Mouse (Mus musculus) neural tube, embryonic 15.5 days (tissue): ENCODE results near the gene Pcnx. TPM values are rescaled to one million over a fixed set of nuclear protein-coding genes. Genes with fewer than 3 reads are reported as not detected.

Experiments
- ATAC-seq: fragments of 200-750 bp; cut with Nextera tagmentation; 2 replicates; pipeline ENCODE4 v1.8.0; 2017; ENCODE audit warnings: mild to moderate bottlenecking, moderate TSS enrichment, moderate library complexity; ENCODE audit not compliant: low FRiP score
- H3K27ac ChIP-seq: fragments of 300-500 bp; sonication (generic); replicated peaks from 2 replicates; pipeline ENCODE4 v1.5.1; 2015; ENCODE audit warnings: mild to moderate bottlenecking, inconsistent platforms
- H3K27me3 ChIP-seq: fragments of 300-500 bp; sonication (generic); replicated peaks from 2 replicates; pipeline ENCODE4 v1.6.1; 2015; ENCODE audit warnings: inconsistent platforms
- H3K36me3 ChIP-seq: fragments of 300-500 bp; sonication (generic); 2 replicates; pipeline ENCODE4 v1.6.1; 2015; ENCODE audit warnings: inconsistent platforms
- H3K4me1 ChIP-seq: fragments of 300-500 bp; sonication (generic); 2 replicates; pipeline ENCODE4 v1.6.1; 2015; ENCODE audit warnings: inconsistent platforms
- H3K4me2 ChIP-seq: fragments of 300-500 bp; sonication (generic); 2 replicates; pipeline ENCODE4 v1.6.1; 2015; ENCODE audit warnings: inconsistent platforms, mild to moderate bottlenecking, moderate library complexity
- H3K4me3 ChIP-seq: fragments of 300-500 bp; sonication (generic); replicated peaks from 2 replicates; pipeline ENCODE4 v1.5.1; 2015; ENCODE audit warnings: mild to moderate bottlenecking, inconsistent platforms
- H3K9ac ChIP-seq: fragments of 300-500 bp; sonication (generic); replicated peaks from 2 replicates; pipeline ENCODE4 v1.6.1; 2015; ENCODE audit warnings: mild to moderate bottlenecking, inconsistent platforms
- H3K9me3 ChIP-seq: fragments of 300-500 bp; sonication (generic); replicated peaks from 2 replicates; pipeline ENCODE4 v1.6.1; 2016; ENCODE audit warnings: inconsistent platforms
- WGBS: fragments of 180-500 bp; shearing (Covaris S2); methylation state at CpG from one replicate; pipeline ENCODE4 v1.1.7; 2015; ENCODE audit warnings: mixed read lengths; 5-methylcytosine and 5-hydroxymethylcytosine counted together
- polyA plus RNA-seq: library from polyadenylated mRNA; unstranded; fragments of >200 nt; fragmentation: Nextera tagmentation; extraction: Ambion mirVana; gene quantifications from 2 replicates; pipeline ENCODE4 v1.2.1, GENCODE M21; 2015

Pcnx gene
- polyA plus RNA-seq, 1 experiment from 2014 or later = 9.6 TPM

GRCm38 (mm10) chr12:81915176-81915950 lies 55.5 kb downstream of the Pcnx start:
- H3K9me3 ChIP-seq = no peaks in the 10 kb centered on the region
- 53% methylated on average over 2 of the region's 2 CpGs for WGBS
- no peak for ATAC-seq
- no peaks in the 10 kb centered on the region for H3K27me3 ChIP-seq
- no peak overlapping the region for H3K9ac ChIP-seq
- no peak overlapping the region for H3K4me2 ChIP-seq
- H3K27ac ChIP-seq = no peak overlapping the region
- H3K4me3 ChIP-seq = no peak overlapping the region
- H3K36me3 ChIP-seq = peaks cover 31% of the 10 kb centered on the region
- no peaks in the 10 kb centered on the region for H3K4me1 ChIP-seq

DNA sequence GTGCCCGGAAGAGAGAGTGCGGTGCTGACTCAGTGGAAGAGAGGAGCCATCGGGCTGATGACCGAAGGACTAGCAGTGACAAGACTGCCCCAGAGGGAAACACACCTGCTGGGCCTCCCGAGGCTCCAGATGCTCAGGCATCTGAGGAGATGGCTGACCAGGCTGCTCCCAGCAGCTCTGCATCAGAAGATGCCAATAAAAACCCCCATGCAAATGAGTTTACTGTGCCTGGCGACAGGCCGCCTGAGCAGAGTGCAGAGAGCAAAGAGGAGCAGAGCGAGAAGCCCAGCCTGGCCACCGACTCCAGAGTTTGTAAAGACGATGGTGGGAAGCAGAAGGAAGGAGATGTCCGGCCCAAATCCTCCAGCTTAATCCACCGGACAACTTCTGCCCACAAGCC lies 58.5 kb downstream of the Pcnx start:
- WGBS = 80% methylated on average over 12 of the region's 12 CpGs
- no peak overlapping the region for H3K4me3 ChIP-seq
- no peak overlapping the region for H3K4me2 ChIP-seq
- ATAC-seq = no peak
- H3K36me3 ChIP-seq = peaks cover 28% of the 10 kb centered on the region
- H3K9ac ChIP-seq = no peak overlapping the region
- no peaks in the 10 kb centered on the region for H3K27me3 ChIP-seq
- H3K27ac ChIP-seq = no peak overlapping the region
- no peaks in the 10 kb centered on the region for H3K4me1 ChIP-seq
- H3K9me3 ChIP-seq = no peaks in the 10 kb centered on the region

DNA sequence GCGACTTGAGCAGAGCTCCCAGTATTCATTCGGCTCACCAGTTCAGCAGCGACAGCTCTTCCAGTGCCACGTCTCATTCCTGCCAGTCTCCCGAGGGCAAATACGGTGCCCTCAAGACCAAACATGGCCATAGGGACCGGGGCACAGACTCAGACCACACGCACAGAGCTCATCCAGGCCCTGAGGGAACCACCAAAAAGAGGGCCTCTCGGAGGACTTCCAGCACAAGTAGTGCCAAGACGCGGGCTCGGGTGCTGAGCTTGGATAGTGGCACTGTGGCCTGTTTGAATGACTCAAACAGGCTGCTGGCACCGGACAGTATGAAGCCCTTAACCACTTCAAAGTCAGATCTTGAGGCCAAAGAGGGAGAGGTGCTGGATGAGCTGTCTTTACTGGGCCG lies 59.1 kb downstream of the Pcnx start:
- Histone ChIP-seq H3K9ac (no peak overlapping the region), H3K27me3 (no peaks in the 10 kb centered on the region), H3K27ac (no peak overlapping the region), H3K9me3 (no peaks in the 10 kb centered on the region), H3K4me1 (no peaks in the 10 kb centered on the region), H3K36me3 (peaks cover 24% of the 10 kb centered on the region), H3K4me2 (no peak overlapping the region), H3K4me3 (no peak overlapping the region)
- WGBS = 94% methylated on average over 14 of the region's 14 CpGs
- ATAC-seq = no peak

- Histone ChIP-seq H3K27ac (no peak overlapping the region), H3K4me2 (no peak overlapping the region), H3K4me3 (no peak overlapping the region), H3K36me3 (peaks cover 24% of the 10 kb centered on the region), H3K9me3 (no peaks in the 10 kb centered on the region), H3K27me3 (no peaks in the 10 kb centered on the region), H3K9ac (no peak overlapping the region), H3K4me1 (no peaks in the 10 kb centered on the region)
- no peak for ATAC-seq
- WGBS = 82% methylated on average over 10 of the region's 10 CpGs
Measured at GRCm38 (mm10) chr12:81920027-81920426, 60.2 kb downstream of the Pcnx start.

GRCm38 (mm10) chr12:81920614-81921013 lies 60.8 kb downstream of the Pcnx start:
- no peaks in the 10 kb centered on the region for H3K9me3 ChIP-seq
- H3K9ac ChIP-seq = no peak overlapping the region
- ATAC-seq = no peak
- H3K27me3 ChIP-seq = no peaks in the 10 kb centered on the region
- H3K4me1 ChIP-seq = no peaks in the 10 kb centered on the region
- H3K4me2 ChIP-seq = no peak overlapping the region
- 91% methylated on average over 2 of the region's 2 CpGs for WGBS
- H3K27ac ChIP-seq = no peak overlapping the region
- H3K4me3 ChIP-seq = no peak overlapping the region
- H3K36me3 ChIP-seq = peaks cover 24% of the 10 kb centered on the region

DNA sequence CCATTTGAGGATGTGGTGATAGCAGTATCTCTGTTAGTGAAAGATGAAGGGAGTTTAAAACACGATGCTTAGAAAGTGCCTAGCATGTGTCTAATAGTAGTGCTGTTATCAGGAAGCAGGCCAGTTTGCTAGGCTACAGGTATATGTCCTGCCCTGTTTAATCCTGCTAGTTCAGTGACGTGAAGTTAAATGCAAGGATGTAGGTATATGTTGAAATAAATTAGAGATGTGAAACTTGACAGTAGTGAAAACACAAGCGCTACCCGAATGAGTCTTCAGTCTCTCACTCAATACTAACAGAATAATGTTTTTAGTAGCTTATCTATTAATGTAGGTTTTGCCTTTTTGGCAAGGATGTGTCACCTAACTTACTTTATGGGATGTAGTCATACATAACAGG lies 62.0 kb downstream of the Pcnx start:
- Histone ChIP-seq H3K4me2 (no peak overlapping the region), H3K4me3 (no peak overlapping the region), H3K9ac (no peak overlapping the region), H3K9me3 (no peaks in the 10 kb centered on the region), H3K36me3 (peaks cover 24% of the 10 kb centered on the region), H3K27me3 (no peaks in the 10 kb centered on the region), H3K27ac (no peak overlapping the region), H3K4me1 (no peaks in the 10 kb centered on the region)
- ATAC-seq = no peak
- 91% methylated on average over 4 of the region's 4 CpGs for WGBS

DNA sequence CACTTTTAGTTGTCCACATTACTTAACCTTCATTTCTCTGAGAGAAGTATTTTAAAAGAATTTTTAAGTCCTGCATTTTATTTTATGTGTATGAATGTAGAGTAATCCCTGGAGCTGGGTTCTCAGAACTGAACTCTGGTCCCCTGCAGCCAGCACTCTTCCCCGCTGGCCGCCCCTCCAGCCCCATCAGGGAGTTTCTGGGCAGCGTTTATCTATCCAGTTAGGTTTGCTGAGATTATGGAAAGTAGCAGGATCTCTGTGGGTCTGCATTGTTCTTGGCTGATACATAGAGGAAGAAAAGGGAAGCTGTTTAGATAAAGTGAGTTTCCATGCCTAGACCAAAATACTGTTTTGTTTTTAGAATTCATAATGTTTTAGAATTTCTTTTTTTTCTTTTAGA lies 63.0 kb downstream of the Pcnx start:
- peaks cover 5% of the 10 kb centered on the region; the same call in 1 of the 2 replicates for H3K4me1 ChIP-seq
- no peak overlapping the region for H3K4me2 ChIP-seq
- H3K4me3 ChIP-seq = no peak overlapping the region
- H3K27me3 ChIP-seq = no peaks in the 10 kb centered on the region
- peaks cover 17% of the 10 kb centered on the region for H3K36me3 ChIP-seq
- H3K9me3 ChIP-seq = no peaks in the 10 kb centered on the region
- no peak overlapping the region for H3K27ac ChIP-seq
- no peak overlapping the region for H3K9ac ChIP-seq
- 78% methylated on average over 3 of the region's 3 CpGs for WGBS
- ATAC-seq = no peak

DNA sequence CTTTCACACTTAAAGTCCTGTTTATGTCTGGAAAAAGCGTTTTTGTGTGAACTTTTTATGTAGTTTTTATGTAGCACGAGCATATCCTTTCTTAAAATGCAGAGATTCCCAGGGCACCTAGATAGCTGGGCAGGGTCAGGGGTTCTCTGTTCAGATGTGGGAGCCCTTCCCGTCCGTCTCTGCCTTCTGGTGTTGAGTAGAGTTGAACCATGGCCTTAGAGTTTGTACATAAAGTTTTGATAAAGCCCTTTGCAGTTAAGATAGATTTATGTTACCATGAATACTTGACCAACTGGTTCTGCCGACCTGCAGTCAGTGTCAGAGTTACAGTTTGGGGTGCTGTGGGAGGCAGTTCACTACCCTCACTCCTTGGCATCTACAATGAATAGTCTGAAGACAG lies 67.3 kb downstream of the Pcnx start:
- WGBS = 92% methylated on average over 5 of the region's 5 CpGs
- H3K27me3 ChIP-seq = no peaks in the 10 kb centered on the region
- H3K36me3 ChIP-seq = no peaks in the 10 kb centered on the region
- no peak overlapping the region for H3K4me2 ChIP-seq
- no peak overlapping the region for H3K27ac ChIP-seq
- no peak overlapping the region for H3K9ac ChIP-seq
- H3K4me3 ChIP-seq = no peak overlapping the region
- H3K4me1 ChIP-seq = peaks cover 13% of the 10 kb centered on the region
- H3K9me3 ChIP-seq = no peaks in the 10 kb centered on the region
- ATAC-seq = no peak

GRCm38 (mm10) chr12:81927643-81928381 lies 68.0 kb downstream of the Pcnx start:
- no peak overlapping the region for H3K9ac ChIP-seq
- no peak overlapping the region for H3K4me3 ChIP-seq
- H3K9me3 ChIP-seq = no peaks in the 10 kb centered on the region
- H3K4me1 ChIP-seq = peaks cover 13% of the 10 kb centered on the region
- H3K36me3 ChIP-seq = no peaks in the 10 kb centered on the region
- no peak for ATAC-seq
- 72% methylated on average over 19 of the region's 19 CpGs for WGBS
- no peak overlapping the region for H3K27ac ChIP-seq
- no peaks in the 10 kb centered on the region for H3K27me3 ChIP-seq
- no peak overlapping the region for H3K4me2 ChIP-seq

GRCm38 (mm10) chr12:81928382-81928770 lies 68.6 kb downstream of the Pcnx start:
- peaks cover under 1% of the 10 kb centered on the region for H3K36me3 ChIP-seq
- no peak for ATAC-seq
- WGBS = 83% methylated on average over 6 of the region's 6 CpGs

GRCm38 (mm10) chr12:81932015-81932414 lies 72.2 kb downstream of the Pcnx start:
- Histone ChIP-seq H3K27me3 (no peaks in the 10 kb centered on the region), H3K36me3 (peaks cover 3% of the 10 kb centered on the region), H3K9ac (no peak overlapping the region), H3K4me3 (no peak overlapping the region), H3K9me3 (no peaks in the 10 kb centered on the region), H3K4me2 (no peak overlapping the region), H3K4me1 (peaks cover 22% of the 10 kb centered on the region), H3K27ac (no peak overlapping the region)
- no peak for ATAC-seq
- 57% methylated on average over 13 of the region's 13 CpGs for WGBS

More at GRCm38 (mm10) chr12:81928382-81928770, 68.6 kb downstream of the Pcnx start:
- no peaks in the 10 kb centered on the region for H3K9me3 ChIP-seq
- no peak overlapping the region for H3K4me3 ChIP-seq
- no peak overlapping the region for H3K27ac ChIP-seq
- H3K4me1 ChIP-seq = peaks cover 13% of the 10 kb centered on the region
- no peak overlapping the region for H3K4me2 ChIP-seq
- no peaks in the 10 kb centered on the region for H3K27me3 ChIP-seq
- no peak overlapping the region for H3K9ac ChIP-seq

DNA sequence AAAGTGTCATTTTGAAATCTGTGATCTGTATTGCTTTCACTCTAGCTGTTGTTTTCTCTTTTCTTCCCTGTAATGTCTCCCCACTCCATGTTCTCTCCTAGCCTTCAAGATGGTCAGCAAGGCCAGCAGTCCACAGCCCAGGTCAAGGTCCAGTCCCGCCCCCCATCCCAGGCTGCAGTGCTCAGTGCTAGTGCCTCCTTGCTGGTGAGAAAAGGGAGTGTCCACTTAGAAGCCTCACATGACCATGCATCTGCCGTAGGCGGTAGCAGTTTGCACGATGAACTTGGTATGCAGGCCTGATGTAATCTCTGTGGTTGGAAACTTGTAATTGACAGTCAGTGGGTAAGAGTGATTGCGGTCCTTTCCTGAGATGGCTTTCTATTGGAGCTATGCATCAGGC lies 73.6 kb downstream of the Pcnx start:
- ATAC-seq = no peak
- Histone ChIP-seq H3K4me3 (no peak overlapping the region), H3K9me3 (no peaks in the 10 kb centered on the region), H3K4me1 (peaks cover 14% of the 10 kb centered on the region), H3K9ac (no peak overlapping the region), H3K4me2 (no peak overlapping the region), H3K27me3 (no peaks in the 10 kb centered on the region), H3K36me3 (peaks cover 3% of the 10 kb centered on the region), H3K27ac (no peak overlapping the region)
- WGBS = 89% methylated on average over 5 of the region's 5 CpGs
